Mouse (Mus musculus): ENCODE data around the gene Cntnap5a.

DNA sequence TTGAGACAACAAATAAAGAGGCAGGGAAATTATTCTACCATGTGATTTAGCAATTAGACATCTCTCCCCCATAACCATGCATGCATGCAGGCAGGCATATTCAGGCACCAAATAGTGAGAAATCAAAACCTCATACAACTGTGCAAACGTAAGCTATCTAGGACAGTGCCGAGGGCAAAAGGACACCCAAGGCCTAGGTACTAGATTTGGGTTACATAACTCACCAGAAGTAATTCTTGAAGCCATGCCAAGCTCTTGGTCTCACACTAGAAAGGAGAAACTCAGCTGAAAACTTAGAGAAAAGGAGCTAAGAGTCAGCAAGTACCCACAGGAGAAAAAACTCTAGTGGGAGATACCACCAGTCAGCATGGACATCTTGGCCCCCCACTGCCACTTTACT is 499.9 kb downstream of the Cntnap5a start:
- no peak for TF ChIP-seq GATA1 (IDR thresholded peaks at IDR 0.05; ENCODE audit: borderline replicate concordance, low read length)
- TF ChIP-seq FLI1 (IDR thresholded peaks at IDR 0.05; ENCODE audit: low read length) = no peak

Measured in megakaryocyte, embryonic 14.5 days (primary cell).